Mouse (Mus musculus): Measurements from ENCODE around the gene Tomm40.

Gene Tomm40

DNA sequence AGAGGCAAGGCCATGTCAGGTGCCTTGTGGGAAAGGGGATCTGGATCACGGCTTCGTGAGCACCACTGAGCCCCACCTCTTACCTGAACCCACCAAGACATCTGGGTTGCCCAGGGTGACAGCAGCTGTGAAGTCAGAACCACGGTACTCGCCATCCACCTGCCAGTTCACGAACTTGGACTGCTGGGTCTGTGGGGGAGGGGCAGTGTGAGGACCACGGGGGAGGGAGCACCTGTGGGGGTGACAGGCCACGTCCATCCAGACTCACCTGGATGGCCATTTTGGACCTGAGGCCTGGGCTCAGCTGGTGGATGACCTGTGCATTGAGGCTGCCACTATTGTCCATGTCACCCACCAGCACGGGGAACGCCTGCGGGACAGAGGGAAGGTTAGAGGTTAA, 4.6 kb downstream of the Tomm40 start:
- no peak for DNase-seq (ENCODE audit: extremely low read depth, low read depth, low spot score)

GRCm38 (mm10) chr7:19705271-19705670, 10.0 kb downstream of the Tomm40 start:
- DNase-seq (ENCODE audit: extremely low read depth, low read depth, low spot score): peak; percentile 99

GRCm38 (mm10) chr7:19704475-19704874, 10.8 kb downstream of the Tomm40 start:
- no peak for DNase-seq (ENCODE audit: extremely low read depth, low read depth, low spot score)

- DNase-seq (ENCODE audit: extremely low read depth, low read depth, low spot score): no peak
These were observed 12.2 kb downstream of the Tomm40 start for GRCm38 (mm10) chr7:19702859-19703555.

DNA sequence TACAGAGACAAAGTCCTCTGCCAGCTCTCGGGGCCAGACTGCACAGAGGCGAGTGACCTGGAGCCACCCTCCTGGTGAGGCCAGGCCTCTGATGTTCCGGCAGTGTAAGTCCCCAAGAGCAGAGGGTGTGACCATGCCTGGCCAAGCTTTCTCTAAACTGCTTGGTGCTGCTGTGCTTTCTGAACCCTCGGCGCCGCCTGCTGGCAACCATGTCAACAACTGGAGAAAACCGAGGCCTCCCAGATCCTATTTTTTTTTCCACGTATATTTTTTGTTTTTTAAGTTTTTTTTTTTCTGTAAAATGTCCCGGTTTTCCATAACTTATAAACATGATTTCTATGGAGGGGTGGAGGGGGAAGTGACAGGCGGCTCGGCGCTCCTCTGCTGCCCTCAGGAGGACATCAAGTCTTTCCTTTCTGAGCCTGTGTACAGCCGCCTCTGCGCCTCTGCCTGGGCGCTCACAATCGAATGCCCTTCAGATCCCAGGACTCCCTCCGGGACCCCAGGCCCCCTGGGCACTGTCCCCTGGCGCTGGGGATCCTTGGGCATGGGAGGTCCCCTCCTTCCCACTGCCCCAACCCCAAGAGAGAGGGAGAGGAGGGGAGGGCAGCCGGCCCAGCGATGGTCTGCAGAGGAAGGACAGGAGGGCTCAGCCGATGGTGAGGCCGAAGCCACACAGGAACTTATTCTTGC, 14.0 kb downstream of the Tomm40 start:
- no peak for DNase-seq (ENCODE audit: extremely low read depth, low read depth, low spot score)

DNA sequence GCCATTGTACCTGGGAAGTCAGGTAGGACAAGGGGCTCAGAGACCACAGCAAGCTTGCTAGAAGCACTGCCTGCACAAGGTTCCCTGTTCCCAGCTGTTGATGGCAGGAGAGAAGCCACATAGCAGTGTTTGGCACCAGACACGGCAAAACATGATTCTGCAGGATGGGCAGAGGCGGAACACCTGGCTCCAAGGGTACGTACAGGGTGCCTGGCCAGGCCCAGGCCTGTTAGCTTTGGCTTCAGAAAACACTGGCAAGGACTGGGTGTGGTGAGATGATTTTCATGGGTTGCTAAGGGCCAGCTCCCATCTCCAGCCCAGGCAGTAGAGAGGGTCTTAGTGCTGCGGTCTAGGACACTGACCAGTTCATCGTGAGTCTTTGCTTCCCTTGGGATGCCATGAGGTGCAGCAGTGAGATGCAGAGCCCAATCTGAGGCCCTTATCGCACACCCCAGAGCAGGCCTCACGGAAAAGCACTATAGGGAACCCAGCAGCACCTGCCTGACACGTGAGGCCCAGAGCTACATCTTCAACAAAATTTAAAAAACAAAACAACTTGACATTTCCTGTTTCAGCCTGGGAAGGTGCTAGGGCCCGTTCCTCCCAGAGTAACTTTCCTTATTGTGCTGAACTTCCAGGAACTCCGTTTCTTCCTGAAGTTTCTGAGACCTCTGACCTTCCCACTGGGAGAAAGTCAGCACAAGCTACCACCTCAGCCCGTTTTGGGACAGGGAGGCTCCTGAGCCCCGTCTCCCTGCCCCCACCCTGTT, 14.8 kb downstream of the Tomm40 start:
- DNase-seq (ENCODE audit: extremely low read depth, low read depth, low spot score): no peak

- no peak for DNase-seq (ENCODE audit: extremely low read depth, low read depth, low spot score)
These were observed 15.4 kb downstream of the Tomm40 start for GRCm38 (mm10) chr7:19699827-19700148.

GRCm38 (mm10) chr7:19698907-19699826, 16.1 kb downstream of the Tomm40 start, which contains the start of gene Apoe:
Apoe (minus strand) TSS chr7:19699188.
- no peak for DNase-seq (ENCODE audit: extremely low read depth, low read depth, low spot score)

DNA sequence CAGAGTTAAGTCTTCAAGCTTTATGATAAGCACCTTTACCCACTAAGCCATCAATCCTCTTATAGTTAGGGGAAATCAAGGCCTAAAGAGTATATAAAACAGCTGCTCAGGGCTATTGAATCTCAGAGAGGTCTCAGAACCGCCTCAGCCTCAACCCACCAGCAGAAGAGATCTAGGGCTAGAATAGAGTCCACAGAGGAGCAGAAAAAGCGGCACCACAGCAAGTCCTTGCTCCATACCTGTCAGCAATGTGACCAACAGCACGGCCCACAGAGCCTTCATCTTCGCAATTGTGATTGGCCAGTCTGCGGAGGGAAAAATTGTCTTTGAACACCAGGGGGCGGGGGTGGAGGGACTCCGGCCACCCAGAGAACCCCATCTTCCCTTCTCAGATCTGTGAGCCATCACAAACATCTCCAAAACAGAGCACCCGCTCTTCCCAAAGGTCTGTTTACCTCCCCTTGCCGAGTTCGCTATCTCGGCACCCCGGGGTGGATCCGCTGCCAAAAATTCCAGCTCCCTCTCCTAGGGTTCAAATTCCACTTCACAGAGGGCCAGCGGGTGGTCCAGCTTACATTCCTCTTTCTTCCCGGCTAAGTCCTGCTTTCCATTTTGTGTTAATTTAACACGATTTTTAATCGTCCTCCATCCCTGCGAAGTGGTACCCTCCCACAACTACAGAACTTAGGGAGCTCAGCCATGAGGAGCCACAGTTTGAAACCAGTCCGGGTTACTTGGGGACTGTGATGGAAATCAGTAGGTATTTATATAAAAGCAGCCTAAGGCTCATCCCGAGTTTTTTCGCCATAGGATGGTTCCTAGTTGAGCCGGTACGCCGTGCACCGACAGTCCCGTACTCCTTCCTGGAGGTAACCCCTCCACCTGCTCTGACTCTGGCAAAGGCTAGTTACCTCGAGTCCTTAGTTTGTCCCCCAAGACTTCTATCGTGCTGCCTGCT, 17.0 kb downstream of the Tomm40 start:
- DNase-seq (ENCODE audit: extremely low read depth, low read depth, low spot score): no peak

DNA sequence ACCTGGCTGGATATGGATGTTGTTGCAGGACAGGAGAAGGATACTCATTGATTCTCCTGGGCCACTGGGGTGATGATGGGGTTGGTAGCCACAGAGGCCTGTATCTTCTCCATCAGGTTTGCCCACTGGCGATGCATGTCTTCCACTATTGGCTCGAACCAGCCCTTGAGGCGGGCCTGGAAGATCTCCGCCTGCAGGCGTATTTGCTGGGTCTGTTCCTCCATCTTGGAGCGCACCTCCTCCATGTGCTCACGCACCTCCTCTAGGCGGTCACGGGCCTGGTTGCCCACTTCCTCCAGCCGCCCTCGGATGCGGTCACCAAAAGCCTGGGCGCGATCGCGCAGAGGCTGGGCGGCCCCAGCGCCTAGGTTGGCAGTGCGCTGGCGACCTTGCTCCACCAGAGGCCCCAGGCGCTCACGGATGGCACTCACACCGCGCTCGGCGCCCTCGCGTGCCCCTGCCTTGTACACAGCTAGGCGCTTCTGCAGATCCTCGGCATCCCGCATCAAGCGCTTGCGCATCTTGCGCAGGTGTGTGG, 18.8 kb downstream of the Tomm40 start:
- no peak for DNase-seq (ENCODE audit: extremely low read depth, low read depth, low spot score)

- no peak for DNase-seq (ENCODE audit: extremely low read depth, low read depth, low spot score)
These were observed 19.4 kb downstream of the Tomm40 start for GRCm38 (mm10) chr7:19695881-19696280.

- no peak for DNase-seq (ENCODE audit: extremely low read depth, low read depth, low spot score)
These were observed 20.0 kb downstream of the Tomm40 start for GRCm38 (mm10) chr7:19695213-19695594.

DNA sequence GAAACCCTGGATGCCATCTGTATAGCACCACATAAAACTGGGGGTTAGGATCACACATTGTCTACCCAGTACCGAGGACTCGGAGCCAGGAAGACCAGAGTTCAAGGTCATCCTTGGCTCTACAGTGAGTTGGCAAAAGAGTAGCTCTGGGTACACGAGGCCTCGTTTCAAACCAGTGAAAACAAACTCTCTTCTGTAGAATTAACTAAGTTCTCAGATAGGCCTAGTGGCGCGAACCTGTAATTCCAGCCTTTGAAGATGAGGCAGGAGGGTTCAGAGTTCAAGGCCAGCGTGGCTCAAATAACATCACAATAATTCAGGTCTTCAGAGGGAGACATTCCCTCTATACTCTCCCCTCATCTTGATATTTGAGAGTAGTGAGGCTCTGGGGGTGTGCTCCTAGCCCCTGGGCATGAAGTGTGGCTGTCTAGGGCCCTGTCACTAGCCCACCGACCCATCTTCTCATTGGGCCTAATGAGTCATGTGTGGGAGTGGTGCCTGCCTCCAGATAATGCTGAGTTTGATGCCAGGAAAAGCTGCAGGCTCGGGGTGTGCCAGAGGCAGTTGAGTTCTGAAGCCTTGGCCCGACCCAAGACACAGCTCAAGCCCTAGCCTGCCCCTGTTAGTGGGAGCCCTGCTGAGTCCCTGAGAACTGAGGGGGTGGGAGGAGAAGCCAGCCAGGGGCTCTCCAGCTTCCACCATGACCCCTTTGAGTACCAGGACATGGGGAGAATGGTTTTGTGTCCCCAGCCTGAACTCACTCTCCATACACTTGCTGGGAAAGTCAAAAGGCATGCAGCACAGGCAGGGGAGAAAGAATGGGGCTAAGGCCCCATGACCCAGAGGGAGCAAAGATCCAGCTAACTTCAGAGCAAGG, 20.7 kb downstream of the Tomm40 start:
- DNase-seq (ENCODE audit: extremely low read depth, low read depth, low spot score): no peak

GRCm38 (mm10) chr7:19693421-19693820, 21.8 kb downstream of the Tomm40 start:
- DNase-seq (ENCODE audit: extremely low read depth, low read depth, low spot score): no peak

DNA sequence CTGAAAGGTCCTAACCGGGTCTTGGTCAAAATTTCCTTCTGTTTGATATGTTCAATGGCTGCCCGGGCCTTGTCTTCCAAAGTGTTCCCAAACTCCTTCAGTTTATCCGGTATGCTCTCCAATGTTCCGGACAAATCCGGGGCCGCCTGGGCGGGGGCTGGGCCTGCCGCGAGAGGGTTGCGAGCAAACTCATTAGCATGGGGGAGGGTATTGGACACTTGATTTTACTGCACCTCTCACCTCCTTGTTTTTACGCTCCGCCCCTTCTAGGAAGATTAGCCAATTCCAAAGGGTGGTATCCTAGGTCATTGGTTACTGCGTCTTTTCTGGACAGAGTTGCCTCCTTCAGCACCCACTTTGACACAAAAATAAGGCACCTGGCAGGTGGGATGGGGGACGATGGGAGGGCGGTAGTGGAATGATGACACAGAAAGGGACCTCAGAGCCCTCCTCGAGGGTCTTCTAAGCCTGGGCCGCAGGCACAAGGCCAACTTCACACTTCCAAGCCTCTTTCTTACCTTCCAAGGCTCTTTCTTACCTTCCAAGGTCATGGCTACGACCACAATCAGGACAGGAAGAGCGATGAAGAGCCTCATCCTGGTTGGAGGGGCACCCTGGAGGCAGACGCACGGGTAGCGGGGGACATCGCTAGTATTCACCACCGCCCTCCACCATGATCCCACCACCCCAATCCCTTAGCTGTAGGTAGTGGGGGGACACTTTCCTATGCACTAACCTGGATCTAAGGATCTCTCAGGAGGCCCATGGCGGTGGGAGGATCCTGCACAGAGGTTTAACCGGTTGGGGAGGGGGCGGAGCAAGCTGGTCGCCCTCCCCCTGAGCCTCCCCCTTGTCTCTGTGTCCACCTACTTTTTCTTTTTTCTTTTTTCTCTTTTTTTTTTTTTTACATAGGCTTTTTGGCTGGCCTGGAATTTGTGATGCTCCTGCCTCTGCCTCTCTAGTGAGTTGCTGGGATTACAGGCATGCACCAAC, 23.1 kb downstream of the Tomm40 start, which contains the start of gene Apoc1:
Apoc1 (minus strand) TSS at position 788 of the 993 bp plus-strand sequence.
- no peak for DNase-seq (ENCODE audit: extremely low read depth, low read depth, low spot score)

DNA sequence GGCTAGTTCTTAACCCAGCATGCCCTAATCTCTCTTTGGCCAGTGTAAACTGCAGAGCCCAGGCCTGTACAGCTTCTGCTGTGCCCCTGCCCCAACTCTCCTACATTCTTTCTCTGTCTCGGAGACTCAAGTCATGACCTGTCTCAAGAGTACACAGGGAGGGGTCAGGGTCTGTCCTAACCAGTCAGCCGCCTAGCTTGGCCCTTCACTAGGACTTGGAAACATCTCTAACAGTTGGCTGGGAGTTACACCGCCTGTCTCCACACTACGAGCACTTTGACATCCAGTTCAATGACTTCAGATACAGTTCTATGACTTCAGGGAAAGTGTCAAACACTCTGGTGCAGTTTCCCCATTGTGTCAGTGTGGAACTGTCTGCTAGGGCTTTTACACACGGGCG, 23.8 kb downstream of the Tomm40 start:
- DNase-seq (ENCODE audit: extremely low read depth, low read depth, low spot score): no peak

DNA sequence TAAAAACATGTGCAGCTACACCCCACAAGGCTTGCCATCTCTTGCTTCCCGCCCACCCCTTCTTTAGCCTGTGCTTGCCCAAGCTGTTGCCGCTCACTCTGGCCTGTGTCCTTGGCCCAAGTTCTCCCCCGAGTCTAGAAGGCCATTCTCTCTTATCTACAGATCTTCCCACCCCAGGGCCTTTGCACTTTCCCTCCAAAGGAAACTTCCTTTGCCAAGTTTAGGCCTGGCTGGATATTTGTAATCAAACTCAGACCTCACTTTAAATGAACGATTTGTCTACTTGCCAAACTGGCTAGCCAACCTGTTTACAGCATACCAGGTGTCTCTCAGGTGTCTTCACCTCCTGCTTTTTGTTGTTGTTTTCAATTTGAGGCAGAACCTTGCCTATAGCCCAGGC, 24.4 kb downstream of the Tomm40 start:
- DNase-seq (ENCODE audit: extremely low read depth, low read depth, low spot score): peak; percentile 93
